Mouse (Mus musculus): ENCODE measurements around the gene Lhfpl1.

- TF ChIP-seq CTCF (IDR thresholded peaks at IDR 0.05; ENCODE audit: low read depth) = no peak
- TF ChIP-seq EP300 (IDR thresholded peaks at IDR 0.05; ENCODE audit: low read depth) = no peak
Measured at GRCm38 (mm10) chrX:145336141-145336540, 12.7 kb downstream of the Lhfpl1 start.

Measured in liver, postnatal 0 days (tissue).